Mouse (Mus musculus): ENCODE data around the gene Hist1h3c. TPM values are rescaled to one million over a fixed set of nuclear protein-coding genes. Genes with fewer than 3 reads are reported as not detected.
"Not testable (repeated sequence)": the region's sequence is repeated elsewhere in the genome, so short reads cannot be mapped to it uniquely, and the experiment has no call there.

Hist1h3c gene
- polyA plus RNA-seq, 1 experiment from 2014 or later: 7.3 TPM

GRCm38 (mm10) chr13:23746201-23747080 lies 1.0 kb upstream of the Hist1h3c start, which contains the start of gene Hist1h2bb:
Gene Hist1h2bb, plus strand, starts transcription at chr13:23746734.
- H3K27ac ChIP-seq (replicated peaks): peak within 1 kb of the TSS; percentile 99
- H3K4me3 ChIP-seq (replicated peaks): peak within 1 kb of the TSS; percentile 62
- H3K9ac ChIP-seq: peak within 1 kb of the TSS; percentile 81
- peak within 1 kb of the TSS; percentile 66 for H3K4me2 ChIP-seq
- H3K9me3 ChIP-seq (replicated peaks); H3K36me3 ChIP-seq (replicated peaks); H3K27me3 ChIP-seq: not testable (repeated sequence)
- H3K4me1 ChIP-seq (replicated peaks): peaks cover 45% of the 10 kb centered on the region
- ATAC-seq (ENCODE audit: insufficient read depth): peak; percentile 75
- WGBS (ENCODE audit: insufficient replicate concordance): 0% methylated on average over 45 of the region's 58 CpGs

DNA sequence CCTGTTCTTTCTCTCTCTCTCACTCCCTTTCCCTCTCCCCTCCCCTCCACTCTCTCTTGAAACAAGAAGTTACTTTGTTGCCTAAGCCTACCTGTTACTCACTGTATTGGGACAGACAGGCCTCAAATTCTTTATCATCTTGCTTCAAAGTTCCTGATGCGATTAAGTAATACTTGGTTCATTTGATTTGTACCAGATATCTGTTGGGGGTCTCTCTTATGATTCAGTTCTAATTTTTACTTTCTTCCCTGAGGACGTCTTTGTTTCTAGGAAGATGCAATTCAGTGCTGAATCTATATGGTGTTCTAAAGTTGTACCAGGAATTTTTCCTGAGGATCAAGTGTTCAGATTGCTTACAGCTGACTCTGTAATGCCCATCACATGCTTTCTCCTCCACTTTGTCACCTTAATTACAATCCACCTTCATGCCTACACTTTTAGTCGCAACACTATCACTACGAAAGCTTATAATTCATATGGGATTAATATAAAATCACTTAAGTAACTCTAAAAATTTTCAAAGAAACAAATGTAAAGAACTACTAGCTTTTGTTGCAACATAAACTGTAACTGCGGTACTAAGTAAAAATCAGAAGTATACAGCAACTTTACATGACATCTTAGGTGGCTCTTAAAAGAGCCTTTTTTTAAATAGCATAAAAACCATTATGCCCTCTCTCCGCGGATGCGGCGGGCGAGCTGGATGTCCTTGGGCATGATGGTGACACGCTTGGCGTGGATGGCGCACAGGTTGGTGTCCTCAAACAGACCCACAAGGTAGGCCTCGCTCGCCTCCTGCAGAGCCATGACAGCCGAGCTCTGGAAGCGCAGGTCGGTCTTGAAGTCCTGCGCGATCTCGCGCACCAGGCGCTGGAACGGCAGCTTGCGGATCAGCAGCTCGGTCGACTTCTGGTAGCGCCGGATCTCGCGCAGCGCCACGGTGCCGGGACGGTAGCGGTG lies 701 bp downstream of the Hist1h3c start:
- no peaks in the 10 kb centered on the region for H3K27me3 ChIP-seq
- H3K27ac ChIP-seq (replicated peaks): peak overlapping the region; percentile 99
- WGBS (ENCODE audit: insufficient replicate concordance): under 1% methylated on average over 19 of the region's 36 CpGs
- no peak for ATAC-seq (ENCODE audit: insufficient read depth)
- H3K4me3 ChIP-seq (replicated peaks): peak overlapping the region; percentile 62
- H3K4me2 ChIP-seq: peak overlapping the region; percentile 66
- no peaks in the 10 kb centered on the region for H3K36me3 ChIP-seq (replicated peaks)
- peak overlapping the region; percentile 62 for H3K9ac ChIP-seq
- H3K4me1 ChIP-seq (replicated peaks): peaks cover 45% of the 10 kb centered on the region
- no peaks in the 10 kb centered on the region for H3K9me3 ChIP-seq (replicated peaks)

DNA sequence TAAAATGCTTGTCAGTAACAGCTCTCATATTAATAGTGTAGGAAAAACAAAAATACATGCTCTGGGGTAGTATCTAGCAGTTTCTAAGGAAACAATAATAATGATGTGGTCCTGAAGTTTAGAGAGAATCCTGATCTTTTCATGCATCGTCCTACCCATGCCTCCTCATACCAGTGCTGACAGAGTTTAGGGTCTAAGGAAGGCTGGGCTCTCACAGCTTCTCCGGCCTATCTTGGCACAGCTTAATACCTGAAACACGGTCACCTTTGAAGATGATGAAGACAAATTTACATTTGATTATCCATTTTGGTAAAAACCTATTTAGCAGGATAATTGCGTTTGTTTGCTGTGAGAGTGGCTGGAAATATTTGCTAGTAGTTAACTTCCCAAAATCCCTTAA lies 1.4 kb downstream of the Hist1h3c start:
- no peak for ATAC-seq (ENCODE audit: insufficient read depth)
- Histone ChIP-seq H3K27me3 (no peaks in the 10 kb centered on the region), H3K9ac (peak overlapping the region; percentile 62), H3K4me2 (peak overlapping the region; percentile 66), H3K9me3 (replicated peaks) (no peaks in the 10 kb centered on the region), H3K4me3 (replicated peaks) (peak overlapping the region; percentile 62), H3K27ac (replicated peaks) (peak overlapping the region; percentile 99), H3K4me1 (replicated peaks) (peaks cover 44% of the 10 kb centered on the region), H3K36me3 (replicated peaks) (no peaks in the 10 kb centered on the region)
- WGBS (ENCODE audit: insufficient replicate concordance): 52% methylated on average over 4 of the region's 4 CpGs

GRCm38 (mm10) chr13:23743215-23743614 lies 2.2 kb downstream of the Hist1h3c start:
- no peaks in the 10 kb centered on the region for H3K9me3 ChIP-seq (replicated peaks)
- H3K27me3 ChIP-seq: no peaks in the 10 kb centered on the region
- H3K4me1 ChIP-seq (replicated peaks): peaks cover 39% of the 10 kb centered on the region
- no peak for ATAC-seq (ENCODE audit: insufficient read depth)
- H3K4me2 ChIP-seq: peak overlapping the region; percentile 48
- peak overlapping the region; percentile 38 for H3K9ac ChIP-seq
- peak overlapping the region; percentile 83 for H3K27ac ChIP-seq (replicated peaks)
- peak overlapping the region; percentile 23 for H3K4me3 ChIP-seq (replicated peaks)
- no peaks in the 10 kb centered on the region for H3K36me3 ChIP-seq (replicated peaks)
- WGBS (ENCODE audit: insufficient replicate concordance): 87% methylated on average over 5 of the region's 5 CpGs

- H3K4me1 ChIP-seq (replicated peaks): peaks cover 39% of the 10 kb centered on the region
- no peaks in the 10 kb centered on the region for H3K36me3 ChIP-seq (replicated peaks)
- peak overlapping the region; percentile 52 for H3K4me2 ChIP-seq
- peak overlapping the region; percentile 19 for H3K9ac ChIP-seq
- no peaks in the 10 kb centered on the region for H3K27me3 ChIP-seq
- peak overlapping the region; percentile 13 for H3K4me3 ChIP-seq (replicated peaks)
- no peaks in the 10 kb centered on the region for H3K9me3 ChIP-seq (replicated peaks)
- no peak for ATAC-seq (ENCODE audit: insufficient read depth)
- peak overlapping the region; percentile 85 for H3K27ac ChIP-seq (replicated peaks)
Observed at GRCm38 (mm10) chr13:23742007-23742406, 3.4 kb downstream of the Hist1h3c start.

DNA sequence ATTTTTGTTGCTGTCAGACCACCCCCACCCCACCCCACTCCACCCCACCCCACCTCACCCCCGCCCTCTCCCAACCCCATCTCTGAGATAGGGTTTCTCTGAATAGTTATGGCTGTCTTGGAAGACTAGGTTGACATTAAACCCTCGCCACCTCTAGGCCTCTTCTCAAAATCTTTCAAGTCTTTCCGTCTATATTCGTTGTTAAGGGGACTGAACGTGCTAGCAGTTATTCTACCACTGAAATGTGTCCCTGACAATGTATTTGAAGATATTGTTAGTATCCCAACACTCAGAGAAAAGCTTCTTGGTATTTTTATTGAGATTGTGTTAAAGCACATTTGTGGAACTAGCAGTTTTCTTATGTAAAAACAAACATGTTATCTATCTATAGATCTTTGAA lies 4.5 kb downstream of the Hist1h3c start:
- Histone ChIP-seq H3K9ac (peak overlapping the region; percentile 87), H3K9me3 (replicated peaks) (no peaks in the 10 kb centered on the region), H3K4me3 (replicated peaks) (peak overlapping the region; percentile 60), H3K27ac (replicated peaks) (peak overlapping the region; percentile 100), H3K27me3 (no peaks in the 10 kb centered on the region), H3K4me1 (replicated peaks) (peaks cover 39% of the 10 kb centered on the region), H3K36me3 (replicated peaks) (no peaks in the 10 kb centered on the region), H3K4me2 (peak overlapping the region; percentile 81)
- WGBS (ENCODE audit: insufficient replicate concordance): 25% methylated on average over 5 of the region's 5 CpGs
- no peak for ATAC-seq (ENCODE audit: insufficient read depth)

DNA sequence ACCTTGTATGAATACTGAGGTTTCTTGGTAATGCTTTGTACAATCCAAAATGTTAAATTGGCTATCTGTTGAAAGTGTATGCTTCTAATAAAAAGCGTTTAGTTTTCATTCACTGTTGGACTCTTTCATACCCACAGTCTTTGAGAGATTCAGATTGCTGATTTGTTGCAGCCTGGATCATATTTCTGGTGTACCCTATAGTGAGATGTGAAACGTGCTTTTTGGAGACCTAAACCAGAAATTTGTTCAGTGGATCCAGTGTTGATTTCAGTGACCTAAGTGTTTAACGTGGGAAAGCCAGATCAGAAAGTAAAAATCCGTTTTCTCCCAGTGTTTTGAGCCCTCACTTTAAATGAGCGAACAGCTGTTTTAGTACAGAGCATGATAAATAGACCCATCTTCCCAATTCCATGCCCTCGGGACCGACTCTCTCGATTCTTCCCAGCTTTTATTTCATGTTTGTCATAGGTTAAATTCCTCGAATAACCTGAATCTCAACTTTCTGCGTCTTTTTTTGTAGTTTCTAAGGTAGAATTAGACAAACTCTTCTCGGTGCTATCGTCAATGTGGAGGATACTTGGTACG lies 5.1 kb downstream of the Hist1h3c start:
- Histone ChIP-seq H3K36me3 (replicated peaks) (no peaks in the 10 kb centered on the region), H3K4me2 (peak overlapping the region; percentile 81), H3K4me1 (replicated peaks) (peaks cover 39% of the 10 kb centered on the region), H3K27ac (replicated peaks) (peak overlapping the region; percentile 100), H3K9ac (peak overlapping the region; percentile 87), H3K9me3 (replicated peaks) (no peaks in the 10 kb centered on the region), H3K4me3 (replicated peaks) (peak overlapping the region; percentile 60), H3K27me3 (no peaks in the 10 kb centered on the region)
- ATAC-seq (ENCODE audit: insufficient read depth): no peak
- WGBS (ENCODE audit: insufficient replicate concordance): 16% methylated on average over 13 of the region's 13 CpGs

GRCm38 (mm10) chr13:23739922-23740252 lies 5.5 kb downstream of the Hist1h3c start:
- Histone ChIP-seq H3K27me3 (no peaks in the 10 kb centered on the region), H3K9ac (peak overlapping the region; percentile 87), H3K36me3 (replicated peaks) (no peaks in the 10 kb centered on the region), H3K27ac (replicated peaks) (peak overlapping the region; percentile 100), H3K9me3 (replicated peaks) (no peaks in the 10 kb centered on the region), H3K4me1 (replicated peaks) (peaks cover 39% of the 10 kb centered on the region), H3K4me2 (peak overlapping the region; percentile 81), H3K4me3 (replicated peaks) (peak overlapping the region; percentile 60)
- ATAC-seq (ENCODE audit: insufficient read depth): no peak
- under 1% methylated on average over 14 of the region's 14 CpGs for WGBS (ENCODE audit: insufficient replicate concordance)

- H3K4me3 ChIP-seq (replicated peaks): peak overlapping the region; percentile 60
- peak overlapping the region; percentile 81 for H3K4me2 ChIP-seq
- H3K9ac ChIP-seq: peak overlapping the region; percentile 87
- peaks cover 35% of the 10 kb centered on the region for H3K4me1 ChIP-seq (replicated peaks)
- peak; percentile 81 for ATAC-seq (ENCODE audit: insufficient read depth)
- H3K27me3 ChIP-seq: no peaks in the 10 kb centered on the region
- no peaks in the 10 kb centered on the region for H3K9me3 ChIP-seq (replicated peaks)
- H3K36me3 ChIP-seq (replicated peaks): no peaks in the 10 kb centered on the region
- WGBS (ENCODE audit: insufficient replicate concordance): under 1% methylated on average over 39 of the region's 39 CpGs
- H3K27ac ChIP-seq (replicated peaks): peak overlapping the region; percentile 100
Observed at GRCm38 (mm10) chr13:23739069-23739921, 6.1 kb downstream of the Hist1h3c start.

- H3K4me3 ChIP-seq (replicated peaks): peak within 1 kb of the TSS; percentile 60
- H3K36me3 ChIP-seq (replicated peaks): no peaks in the 10 kb centered on the region
- no peaks in the 10 kb centered on the region for H3K9me3 ChIP-seq (replicated peaks)
- peak within 1 kb of the TSS; percentile 100 for H3K27ac ChIP-seq (replicated peaks)
- 1% methylated on average over 38 of the region's 38 CpGs for WGBS (ENCODE audit: insufficient replicate concordance)
- H3K9ac ChIP-seq: peak within 1 kb of the TSS; percentile 87
- no peaks in the 10 kb centered on the region for H3K27me3 ChIP-seq
- H3K4me2 ChIP-seq: peak within 1 kb of the TSS; percentile 81
- peaks cover 34% of the 10 kb centered on the region for H3K4me1 ChIP-seq (replicated peaks)
- ATAC-seq (ENCODE audit: insufficient read depth): peak; percentile 77
Observed at GRCm38 (mm10) chr13:23738677-23739068, 6.7 kb downstream of the Hist1h3c start, which contains the start of gene Hist1h1c. Gene Hist1h1c, plus strand, starts transcription at chr13:23738808.
